Mouse (Mus musculus): ENCODE results near the gene Mfsd4b5. TPM values are rescaled to one million over a fixed set of nuclear protein-coding genes. Genes with fewer than 3 reads are reported as not detected.
"Not testable (repeated sequence)": the region's sequence is repeated elsewhere in the genome, so short reads cannot be mapped to it uniquely, and the experiment has no call there.

Mfsd4b5 gene
- total RNA-seq (2022) = under 1 TPM in 3 of 4 experiments, not detected in 1; 0.25 to 0.44 (median 0.27) TPM

DNA sequence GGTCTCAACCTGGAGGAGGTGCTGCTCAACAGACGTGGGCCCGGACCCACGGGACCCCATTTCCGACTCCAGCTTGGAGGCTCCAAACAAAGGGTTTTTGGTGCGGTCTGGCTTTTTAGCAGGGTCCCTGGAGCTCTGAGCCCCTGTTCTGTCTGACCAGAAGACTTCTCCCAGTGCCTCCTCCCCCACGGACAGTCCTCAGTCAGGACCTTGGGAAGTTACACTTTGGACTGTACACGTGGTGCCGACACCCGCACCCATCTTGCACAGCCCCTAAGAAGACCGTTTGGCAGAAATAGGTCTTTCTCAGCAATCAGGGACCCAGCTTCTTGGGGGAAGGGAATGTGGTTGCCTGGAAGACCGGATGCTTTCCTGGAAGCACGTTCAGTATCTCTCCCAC is at the start of gene Mfsd4b5:
TSS of gene Mfsd4b5 (minus strand) at position 181 of the 400 bp plus-strand sequence.
- no peak for DNase-seq (ENCODE audit: low spot score in 2 of 2)

DNA sequence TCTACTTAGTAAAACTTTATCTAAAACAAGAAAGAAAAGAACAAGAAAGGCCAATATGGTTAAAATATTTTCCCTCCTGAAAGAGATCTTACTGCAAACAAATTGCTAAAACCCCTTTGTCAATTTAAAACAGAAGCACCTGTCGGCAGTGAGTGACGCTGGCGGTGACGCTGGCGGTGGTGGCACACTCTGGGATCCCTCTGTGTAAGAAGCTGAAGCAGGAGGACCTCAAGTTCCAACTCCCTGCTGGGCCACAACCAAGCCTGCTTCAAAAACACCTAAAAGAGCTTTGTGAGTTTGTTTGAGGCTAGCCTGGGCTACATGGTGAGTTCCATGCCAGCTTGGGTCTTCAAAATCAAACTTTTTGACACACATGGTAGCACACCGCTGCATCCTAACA is 48.5 kb upstream of the Mfsd4b5 start:
- DNase-seq (ENCODE audit: low spot score in 2 of 2) = no peak

- DNase-seq (ENCODE audit: low spot score in 2 of 2) = no peak
These were observed 46.5 kb upstream of the Mfsd4b5 start for GRCm38 (mm10) chr10:40032897-40033296.

GRCm38 (mm10) chr10:40030716-40031115 is 44.3 kb upstream of the Mfsd4b5 start:
- DNase-seq (ENCODE audit: low spot score in 2 of 2) = no peak

DNA sequence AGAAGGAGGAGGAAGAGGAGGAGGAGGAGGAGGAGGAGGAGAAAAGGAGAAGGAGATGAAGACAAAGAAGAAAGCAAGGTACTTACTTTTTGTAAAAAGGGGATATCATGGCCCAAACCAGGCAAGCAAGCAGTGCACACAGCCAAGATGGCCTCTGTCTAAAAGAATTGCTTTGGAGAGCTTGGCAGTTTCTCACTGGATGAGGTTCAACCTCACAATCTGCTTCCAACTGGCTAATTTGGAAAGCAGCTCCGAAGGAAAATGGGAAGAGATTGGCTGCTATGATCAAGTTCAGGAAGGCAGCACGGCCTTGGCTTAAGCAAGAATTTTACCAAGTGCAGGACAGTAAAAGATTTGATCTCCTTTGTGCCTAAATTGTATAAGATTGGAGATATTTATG is 43.2 kb upstream of the Mfsd4b5 start:
- DNase-seq (ENCODE audit: low spot score in 2 of 2) = no peak

GRCm38 (mm10) chr10:40028091-40028490 is 41.6 kb upstream of the Mfsd4b5 start:
- no peak for DNase-seq (ENCODE audit: low spot score in 2 of 2)

- DNase-seq (ENCODE audit: low spot score in 2 of 2) = no peak
These were observed 40.1 kb upstream of the Mfsd4b5 start for GRCm38 (mm10) chr10:40026546-40026945.

DNA sequence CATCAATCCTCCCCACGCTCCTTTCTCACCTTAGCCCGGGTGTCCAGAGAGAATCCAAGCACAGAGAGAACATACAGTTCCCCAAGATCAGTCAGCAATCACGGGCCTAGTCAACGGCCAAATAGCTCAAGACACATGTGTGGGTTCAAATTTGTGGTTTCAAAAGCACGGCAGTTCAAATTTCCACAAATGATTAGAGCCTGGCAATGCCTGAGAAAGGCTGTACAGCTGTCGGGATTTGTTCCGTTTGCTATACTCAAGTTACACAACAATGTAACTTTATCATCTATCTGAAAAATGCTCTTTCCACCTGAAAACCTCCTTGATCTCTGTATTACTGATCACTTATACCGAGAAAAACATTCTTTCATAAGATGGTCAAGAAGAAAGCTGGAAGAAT is 39.1 kb upstream of the Mfsd4b5 start:
- no peak for DNase-seq (ENCODE audit: low spot score in 2 of 2)

DNA sequence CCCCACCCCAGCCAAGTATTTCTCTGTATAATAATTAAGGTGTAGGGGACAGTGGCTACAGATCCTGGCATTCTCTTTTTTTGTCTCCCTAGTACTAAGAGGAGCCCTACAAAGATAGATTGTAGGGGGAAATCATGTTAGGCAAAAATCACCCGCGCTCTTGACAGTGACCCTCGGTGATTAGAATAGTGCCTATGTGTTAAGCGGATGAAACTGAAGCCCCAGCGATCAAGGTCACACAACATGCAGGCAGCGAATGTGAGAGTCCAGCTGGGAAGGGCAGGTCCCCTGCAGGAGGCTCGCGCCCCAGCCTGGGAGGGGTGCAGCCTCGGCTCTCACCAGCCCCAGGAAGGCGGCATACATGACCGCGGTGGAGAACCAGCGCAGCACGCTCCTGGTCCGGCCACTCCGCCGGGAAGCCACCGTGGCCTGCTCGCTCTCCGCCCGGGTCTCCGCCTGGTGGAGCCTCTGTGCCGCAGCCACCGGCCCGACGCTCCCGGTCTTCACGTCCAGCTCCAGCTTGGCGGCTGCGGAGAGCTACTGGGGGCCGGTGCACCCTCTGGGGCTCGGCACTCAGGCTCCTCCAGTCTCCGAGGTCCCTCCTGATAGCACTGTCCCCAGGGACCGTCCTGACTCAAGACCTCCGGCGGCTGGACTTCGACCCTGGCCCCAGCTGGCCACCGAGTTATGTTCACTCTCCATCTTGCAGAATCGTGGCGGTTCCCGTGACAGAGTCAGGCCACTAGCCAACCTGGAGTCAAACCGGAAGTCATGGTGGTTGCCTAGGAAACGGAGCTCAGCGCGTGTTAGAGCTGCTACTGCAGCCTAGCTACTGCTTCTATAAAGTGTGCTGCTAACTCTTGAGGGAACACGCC is 38.3 kb upstream of the Mfsd4b5 start, which contains the start of gene Mfsd4b1:
TSS of gene Mfsd4b1 (minus strand) at position 715 of the 875 bp plus-strand sequence.
- DNase-seq (ENCODE audit: low spot score in 2 of 2) = peak; percentile 75 to 91

- DNase-seq (ENCODE audit: low spot score in 2 of 2) = no peak
These were observed 34.0 kb upstream of the Mfsd4b5 start for GRCm38 (mm10) chr10:40020401-40020800.

DNA sequence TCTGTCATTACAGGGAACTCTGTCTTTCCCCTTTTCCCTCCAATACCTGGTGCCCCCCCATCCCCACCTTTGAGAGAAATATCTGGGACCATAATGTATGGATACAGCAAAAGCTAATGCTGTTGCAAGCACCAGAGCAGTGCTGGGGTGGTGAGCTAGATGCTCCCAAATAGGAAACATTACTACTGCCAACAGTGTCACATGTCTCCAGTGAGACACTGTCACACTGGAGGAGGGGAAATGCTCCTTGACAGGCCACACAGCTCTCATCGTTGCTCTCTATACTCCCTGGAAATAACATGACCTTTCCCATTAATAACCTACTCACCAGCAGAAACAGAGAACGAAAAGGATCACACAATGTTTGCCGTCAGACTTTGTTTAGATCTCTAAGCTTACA is 33.0 kb upstream of the Mfsd4b5 start:
- DNase-seq (ENCODE audit: low spot score in 2 of 2) = no peak

DNA sequence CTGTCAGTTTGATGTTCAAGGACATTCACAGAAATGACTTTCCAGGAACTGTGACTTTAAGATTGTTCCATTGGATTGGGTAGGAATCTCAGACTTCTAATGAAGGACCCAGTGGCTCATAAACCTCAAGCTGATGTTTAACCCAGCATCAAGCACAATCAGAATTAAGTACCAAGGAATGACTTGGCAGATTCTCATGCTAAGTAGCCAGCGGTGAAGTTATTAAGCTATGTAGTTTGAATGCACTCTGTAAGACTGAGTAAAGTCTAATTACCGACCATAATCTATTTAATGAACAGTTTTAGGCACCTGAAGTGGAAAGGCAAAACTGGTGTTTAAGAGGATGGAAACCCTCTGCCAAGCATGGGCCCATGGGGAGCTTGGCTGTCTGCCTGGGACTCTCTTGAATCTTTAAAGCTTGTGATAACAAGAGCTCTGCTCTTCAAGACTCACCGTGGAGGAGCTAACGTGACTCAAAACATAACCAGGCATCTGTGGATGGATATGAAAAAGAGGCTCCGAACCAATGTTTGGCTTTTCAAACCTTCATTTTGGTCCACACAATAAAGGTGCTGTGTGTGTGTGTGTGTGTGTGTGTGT is 31.9 kb upstream of the Mfsd4b5 start:
- DNase-seq (ENCODE audit: low spot score in 2 of 2) = no peak

- DNase-seq (ENCODE audit: low spot score in 2 of 2) = no peak
These were observed 23.1 kb upstream of the Mfsd4b5 start for GRCm38 (mm10) chr10:40009591-40009990.

DNA sequence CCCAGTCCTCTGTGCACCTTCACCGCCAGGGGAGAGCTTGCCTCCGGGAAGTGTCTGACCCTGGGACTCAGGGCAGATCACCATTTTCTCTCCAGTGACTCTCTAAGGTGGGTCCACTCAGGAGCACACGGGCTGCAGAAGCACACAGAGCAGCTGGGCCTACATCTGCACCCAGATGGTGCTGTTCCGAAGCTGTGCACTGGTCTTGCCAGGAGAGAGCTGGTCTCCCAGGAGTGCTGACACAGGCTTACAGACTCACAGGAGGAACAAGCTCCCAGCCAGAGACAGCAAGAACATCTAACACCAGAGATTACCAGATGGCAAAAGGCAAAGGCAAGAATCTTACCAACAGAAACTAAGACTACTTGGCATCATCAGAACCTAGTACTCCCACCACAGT is 22.4 kb upstream of the Mfsd4b5 start:
- not testable (repeated sequence) for DNase-seq (ENCODE audit: low spot score in 2 of 2)

DNA sequence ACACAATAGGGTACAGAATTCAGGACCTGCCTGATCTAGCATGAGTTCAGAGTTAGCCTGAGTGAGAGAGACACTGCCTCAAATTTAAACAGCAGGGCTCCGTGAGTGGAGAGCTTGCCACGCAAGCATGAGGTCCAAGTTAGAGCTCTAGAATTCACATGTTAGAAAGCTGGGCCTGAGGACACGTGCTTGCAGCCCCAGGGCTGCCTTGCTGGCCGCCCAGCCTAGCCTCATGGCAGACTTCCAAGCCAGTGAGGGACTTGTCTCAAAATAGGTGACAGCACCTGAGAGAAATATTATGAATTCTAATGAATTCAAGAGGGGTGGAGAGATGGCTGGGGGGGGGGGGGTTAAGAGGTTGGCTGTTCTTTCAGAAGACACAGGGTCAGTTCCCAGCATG is 21.5 kb upstream of the Mfsd4b5 start:
- DNase-seq (ENCODE audit: low spot score in 2 of 2) = no peak

- no peak for DNase-seq (ENCODE audit: low spot score in 2 of 2)
These were observed 20.5 kb upstream of the Mfsd4b5 start for GRCm38 (mm10) chr10:40006963-40007362.

GRCm38 (mm10) chr10:40000746-40001145 is 14.3 kb upstream of the Mfsd4b5 start:
- no peak for DNase-seq (ENCODE audit: low spot score in 2 of 2)

DNA sequence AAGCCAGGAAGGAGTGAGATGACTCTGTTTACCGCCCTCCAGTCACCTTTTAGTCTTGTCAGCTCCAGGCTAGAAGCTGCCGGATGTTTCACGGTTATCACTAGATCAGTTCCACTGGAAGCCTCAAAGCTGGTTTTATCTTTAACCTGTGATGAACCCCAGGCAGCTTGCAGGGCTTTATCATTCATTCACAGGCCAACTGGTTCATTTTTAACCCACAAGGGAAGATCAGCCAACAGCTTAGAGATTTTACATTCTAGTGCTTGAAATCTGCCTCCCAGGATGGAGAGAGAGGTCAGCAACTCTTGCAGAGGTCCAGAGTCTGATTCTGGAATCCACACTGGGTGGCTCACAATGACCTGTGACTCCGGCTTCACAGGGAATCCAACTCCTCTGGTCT is 4.7 kb upstream of the Mfsd4b5 start:
- no peak for DNase-seq (ENCODE audit: low spot score in 2 of 2)

GRCm38 (mm10) chr10:39982604-39983003 is 3.8 kb downstream of the Mfsd4b5 start:
- DNase-seq (ENCODE audit: low spot score in 2 of 2) = no peak

GRCm38 (mm10) chr10:39978231-39978630 is 8.2 kb downstream of the Mfsd4b5 start:
- no peak for DNase-seq (ENCODE audit: low spot score in 2 of 2)

DNA sequence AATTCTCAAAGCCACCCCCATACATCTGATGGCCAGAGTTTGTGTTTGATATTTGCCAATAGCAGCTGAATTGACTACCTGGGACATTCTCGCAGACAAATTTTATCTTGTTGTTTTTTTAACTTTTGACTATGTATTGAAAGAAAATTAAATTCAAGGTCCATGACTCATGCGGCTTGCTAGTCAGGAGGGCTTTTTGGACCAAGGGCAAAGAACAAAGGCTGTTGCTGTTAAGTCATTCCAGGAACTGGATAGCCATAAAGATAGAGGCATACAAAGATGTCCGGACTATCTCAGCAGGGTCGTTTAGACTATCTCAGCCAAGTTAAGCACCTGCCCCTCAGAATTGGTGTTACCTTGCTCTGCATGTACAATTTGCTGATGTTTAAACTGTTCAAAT is 9.1 kb downstream of the Mfsd4b5 start:
- no peak for DNase-seq (ENCODE audit: low spot score in 2 of 2)

GRCm38 (mm10) chr10:39975771-39976170 is 10.7 kb downstream of the Mfsd4b5 start:
- DNase-seq (ENCODE audit: low spot score in 2 of 2) = no peak

DNA sequence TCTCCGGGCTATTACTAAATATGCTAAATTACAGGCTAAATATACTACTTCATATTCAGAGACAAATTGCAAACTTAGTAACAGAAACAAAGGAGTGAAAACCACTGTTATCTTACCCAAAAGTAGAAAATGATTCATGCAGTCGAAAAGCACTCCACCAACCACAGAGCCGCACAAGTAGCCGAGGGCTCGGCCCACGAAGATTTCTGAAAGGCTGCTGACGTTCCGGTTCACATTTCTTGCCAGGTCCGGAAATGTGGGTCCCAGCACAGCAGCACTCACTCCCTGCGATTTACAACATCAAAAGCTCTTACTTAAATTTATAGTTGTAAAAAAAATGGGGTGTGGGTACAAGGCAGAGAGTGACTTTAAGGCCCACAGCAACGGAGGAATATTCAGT is 11.5 kb downstream of the Mfsd4b5 start:
- DNase-seq (ENCODE audit: low spot score in 2 of 2) = no peak
